Mouse (Mus musculus) lung, postnatal 0 days (tissue): Measurements from ENCODE around the gene Grik3. TPM values are rescaled to one million over a fixed set of nuclear protein-coding genes. Genes with fewer than 3 reads are reported as not detected.

Experiments
- ATAC-seq: fragments of 200-750 bp; cut with Nextera tagmentation; 2 replicates; pipeline ENCODE4 v1.8.0; 2017; ENCODE audit warnings: moderate library complexity
- DNase-seq: peaks from one replicate; pipeline ENCODE4 v3.0.0-alpha.2; 2016; ENCODE audit warnings: low spot score
- H3K27ac ChIP-seq: fragments of 300-500 bp; sonication (generic); 2 replicates; pipeline ENCODE4 v1.5.1; 2014; ENCODE audit warnings: antibody characterized with exemption, mild to moderate bottlenecking, low read length, mixed read lengths
- H3K27me3 ChIP-seq: fragments of 300-500 bp; sonication (generic); replicated peaks from 2 replicates; pipeline ENCODE4 v1.6.1; 2014; ENCODE audit warnings: low read length, mixed read lengths; ENCODE audit not compliant: insufficient read depth
- H3K36me3 ChIP-seq: fragments of 300-500 bp; sonication (generic); 2 replicates; pipeline ENCODE4 v1.6.1; 2014; ENCODE audit warnings: low read length, mixed read lengths; ENCODE audit not compliant: insufficient read depth
- H3K4me1 ChIP-seq: fragments of 300-500 bp; sonication (generic); 2 replicates; pipeline ENCODE4 v1.6.1; 2014; ENCODE audit warnings: antibody characterized with exemption, low read depth, low read length, mixed read lengths; ENCODE audit not compliant: insufficient read depth
- H3K4me2 ChIP-seq: fragments of 300-500 bp; sonication (generic); replicated peaks from 2 replicates; pipeline ENCODE4 v1.6.1; 2014; ENCODE audit warnings: low read depth, mild to moderate bottlenecking, low read length, moderate library complexity, mixed read lengths
- H3K4me3 ChIP-seq: fragments of 300-500 bp; sonication (generic); 2 replicates; pipeline ENCODE4 v1.5.1; 2014; ENCODE audit warnings: low read depth, low read length
- H3K9ac ChIP-seq: fragments of 300-500 bp; sonication (generic); replicated peaks from 2 replicates; pipeline ENCODE4 v1.6.1; 2014; ENCODE audit warnings: low read depth, mild to moderate bottlenecking
- H3K9me3 ChIP-seq: fragments of 300-500 bp; sonication (generic); 2 replicates; pipeline ENCODE4 v1.6.1; 2016; ENCODE audit warnings: low read length, mixed read lengths
- CTCF ChIP-seq: IDR thresholded peaks from 2 replicates; pipeline ENCODE4 v1.5.1; 2016; ENCODE audit warnings: antibody characterized with exemption, mild to moderate bottlenecking
- EP300 ChIP-seq: IDR thresholded peaks from 2 replicates; pipeline ENCODE4 v1.6.1; 2016; ENCODE audit warnings: antibody characterized with exemption, mild to moderate bottlenecking, control low read depth
- WGBS: fragments of 180-500 bp; shearing (Covaris S2); extraction: QIAGEN DNeasy Blood & Tissue Kit; methylation state at CpG from one replicate; pipeline ENCODE4 v1.1.7; 2014; 5-methylcytosine and 5-hydroxymethylcytosine counted together
- microRNA-seq: library from miRNA; unstranded; fragments of <30 nt; microRNA quantifications from one replicate; pipeline ENCODE4, GENCODE M21; 2016
- polyA plus RNA-seq: library from polyadenylated mRNA; unstranded; fragments of >200 nt; fragmentation: Nextera tagmentation; extraction: Ambion mirVana; gene quantifications from 2 replicates; pipeline ENCODE4 v1.2.1, GENCODE M21; 2015

Grik3 gene
- polyA plus RNA-seq, 1 experiment from 2014 or later, result not detected

- Histone ChIP-seq H3K9me3 (no peaks in the 10 kb centered on the region), H3K9ac (no peak overlapping the region), H3K4me3 (no peak overlapping the region), H3K36me3 (no peaks in the 10 kb centered on the region), H3K27me3 (no peaks in the 10 kb centered on the region), H3K4me1 (no peaks in the 10 kb centered on the region), H3K27ac (no peak overlapping the region), H3K4me2 (no peak overlapping the region)
- 41% methylated on average over 3 of the region's 3 CpGs for WGBS
- TF ChIP-seq CTCF, result no peak
- no peak for TF ChIP-seq EP300
- ATAC-seq, result no peak
- DNase-seq, result no peak
These were observed 255.4 kb downstream of the Grik3 start for GRCm38 (mm10) chr4:125745902-125746301.

- Histone ChIP-seq H3K4me1 (no peaks in the 10 kb centered on the region), H3K27ac (no peak overlapping the region), H3K9ac (no peak overlapping the region), H3K4me2 (no peak overlapping the region), H3K27me3 (no peaks in the 10 kb centered on the region), H3K4me3 (no peak overlapping the region), H3K36me3 (no peaks in the 10 kb centered on the region), H3K9me3 (no peaks in the 10 kb centered on the region)
- no peak for DNase-seq
- no peak for ATAC-seq
- TF ChIP-seq EP300, result no peak
- WGBS, result 82% methylated on average over 5 of the region's 5 CpGs
These were observed 265.9 kb downstream of the Grik3 start for GRCm38 (mm10) chr4:125756393-125756792.

- no peaks in the 10 kb centered on the region for H3K36me3 ChIP-seq
- no peak overlapping the region for H3K4me3 ChIP-seq
- H3K27ac ChIP-seq, result no peak overlapping the region
- no peak overlapping the region for H3K9ac ChIP-seq
- WGBS, result 64% methylated on average over 4 of the region's 4 CpGs
- no peak overlapping the region for H3K4me2 ChIP-seq
- no peaks in the 10 kb centered on the region for H3K27me3 ChIP-seq
- DNase-seq (no peak), ATAC-seq (no peak)
- TF ChIP-seq EP300, result no peak
- no peak for TF ChIP-seq CTCF
- H3K9me3 ChIP-seq, result no peaks in the 10 kb centered on the region
- no peaks in the 10 kb centered on the region for H3K4me1 ChIP-seq
These were observed 269.8 kb downstream of the Grik3 start for GRCm38 (mm10) chr4:125760326-125760725.

- WGBS, result 43% methylated on average over 5 of the region's 5 CpGs
- Histone ChIP-seq H3K4me3 (no peak overlapping the region), H3K9ac (no peak overlapping the region), H3K4me2 (no peak overlapping the region), H3K36me3 (no peaks in the 10 kb centered on the region), H3K27me3 (no peaks in the 10 kb centered on the region), H3K9me3 (no peaks in the 10 kb centered on the region), H3K27ac (no peak overlapping the region), H3K4me1 (no peaks in the 10 kb centered on the region)
- no peak for ATAC-seq
- DNase-seq, result no peak
- TF ChIP-seq CTCF, result no peak
- no peak for TF ChIP-seq EP300
These were observed 272.6 kb downstream of the Grik3 start for GRCm38 (mm10) chr4:125763056-125763455.

Small RNA genes lying within 50 kb of the gene (microRNA-seq; reads per million reads assigned to microRNA genes)
- not detected for gene Mir692-2
